16 mouse cellular contexts compared by ENCODE assay signal in genomic region chr7:74329004-74329403, GRCm38 (mm10).
"Had no signal": no experiment of that assay in that cellular context is flagged by ENCODE, and none has a peak within 500 bp of the region (broad histone marks: within the 10 kb centered on the region; RNA-seq: fewer than 3 reads in every experiment).

No protein-coding gene starts in this region.

- H3K27me3 ChIP-seq: limb, embryonic 12.5 days; liver, embryonic 13.5 days; lung, embryonic 15.5 days; midbrain, embryonic 15.5 days had no signal

- ATAC-seq: liver, postnatal 0 days; midbrain, embryonic 15.5 days had no signal

- DNase-seq: kidney, adult 18-20 months; kidney, postnatal 25 days; liver; liver, embryonic 13.5 days; liver, postnatal 0 days; lung, postnatal 14 days; retina, postnatal 1 day; right cerebral cortex, postnatal 4 days; spleen, adult 18-20 months; thymus, adult 18-20 months had no signal

- H3K4me3 ChIP-seq: limb, embryonic 12.5 days; liver, embryonic 13.5 days; lung, embryonic 15.5 days; midbrain, embryonic 10.5 days; midbrain, embryonic 15.5 days; neural tube, embryonic 13.5 days had no signal

- H3K27ac ChIP-seq: limb, embryonic 12.5 days; liver, embryonic 13.5 days; lung, embryonic 15.5 days; macrophage; midbrain, embryonic 10.5 days; midbrain, embryonic 15.5 days; neural tube, embryonic 13.5 days had no signal

- H3K36me3 ChIP-seq: limb, embryonic 12.5 days; liver, embryonic 13.5 days; lung, embryonic 15.5 days; midbrain, embryonic 10.5 days; midbrain, embryonic 15.5 days; neural tube, embryonic 13.5 days had no signal

- H3K9me3 ChIP-seq: limb, embryonic 12.5 days; liver, embryonic 13.5 days; lung, embryonic 15.5 days; midbrain, embryonic 10.5 days; midbrain, embryonic 15.5 days; neural tube, embryonic 13.5 days had no signal

- H3K4me1 ChIP-seq: liver, embryonic 13.5 days had no signal
